Mouse (Mus musculus) kidney, adult 18-20 months (tissue): Measurements from ENCODE around the gene Atf6b.
A peak's percentile ranks its signal among the peaks of the same experiment; 100 is the strongest.

ENCODE experiments used
- DNase-seq: peaks from one replicate; pipeline ENCODE4 v3.0.0; 2021

Atf6b gene

GRCm38 (mm10) chr17:34627093-34627942, 19.6 kb upstream of the Atf6b start:
- peak; percentile 91 for DNase-seq

- DNase-seq: peak; percentile 79
These were observed 18.9 kb upstream of the Atf6b start, which contains the start of gene Ppt2 for GRCm38 (mm10) chr17:34627943-34628643. Gene Ppt2 (minus strand): TSS chr17:34628510.

- no peak for DNase-seq
These were observed 18.3 kb upstream of the Atf6b start for GRCm38 (mm10) chr17:34628644-34628967.

- DNase-seq: no peak
These were observed 17.7 kb upstream of the Atf6b start, which contains the start of gene Prrt1 for GRCm38 (mm10) chr17:34629221-34629751. Gene Prrt1 (plus strand): TSS chr17:34629533.

- no peak for DNase-seq
These were observed 16.9 kb upstream of the Atf6b start for GRCm38 (mm10) chr17:34629796-34630603.

- DNase-seq: no peak
These were observed 16.1 kb upstream of the Atf6b start for GRCm38 (mm10) chr17:34630761-34631301.

GRCm38 (mm10) chr17:34631647-34632046, 15.3 kb upstream of the Atf6b start:
- no peak for DNase-seq

- DNase-seq: peak; percentile 90
These were observed 14.7 kb upstream of the Atf6b start for GRCm38 (mm10) chr17:34632261-34632691.

GRCm38 (mm10) chr17:34635671-34636070, 11.3 kb upstream of the Atf6b start:
- no peak for DNase-seq

GRCm38 (mm10) chr17:34637459-34637858, 9.5 kb upstream of the Atf6b start:
- no peak for DNase-seq

GRCm38 (mm10) chr17:34639461-34640255, 7.3 kb upstream of the Atf6b start:
- DNase-seq: no peak

- peak; percentile 36 for DNase-seq
These were observed 6.0 kb upstream of the Atf6b start for GRCm38 (mm10) chr17:34640778-34641601.

GRCm38 (mm10) chr17:34641945-34642344, 5.0 kb upstream of the Atf6b start:
- no peak for DNase-seq

GRCm38 (mm10) chr17:34643379-34643778, 3.6 kb upstream of the Atf6b start:
- no peak for DNase-seq

GRCm38 (mm10) chr17:34643944-34644343, 3.0 kb upstream of the Atf6b start:
- DNase-seq: peak; percentile 18

- peak; percentile 98 for DNase-seq
These were observed 2.3 kb upstream of the Atf6b start, which contains the start of gene Fkbpl for GRCm38 (mm10) chr17:34644608-34645007. Gene Fkbpl (plus strand): TSS chr17:34644764.

GRCm38 (mm10) chr17:34645256-34645829, 1.6 kb upstream of the Atf6b start:
- no peak for DNase-seq

- DNase-seq: no peak
These were observed 975 bp upstream of the Atf6b start for GRCm38 (mm10) chr17:34645831-34646511.

GRCm38 (mm10) chr17:34648141-34648890, 1.4 kb downstream of the Atf6b start:
- DNase-seq: no peak
